Mouse (Mus musculus): Measurements from ENCODE around the gene Cckbr.
A peak's percentile ranks its signal among the peaks of the same experiment; 100 is the strongest.

The Cckbr gene

GRCm38 (mm10) chr7:105425424-105426043, at the start of gene Cckbr:
Cckbr (plus strand) TSS chr7:105425731.
- DNase-seq (ENCODE audit: low spot score in 2 of 2): no peak

GRCm38 (mm10) chr7:105380329-105380728, 45.2 kb upstream of the Cckbr start:
- no peak for DNase-seq (ENCODE audit: low spot score in 2 of 2)

GRCm38 (mm10) chr7:105387696-105388095, 37.8 kb upstream of the Cckbr start:
- DNase-seq (ENCODE audit: low spot score in 2 of 2): no peak

DNA sequence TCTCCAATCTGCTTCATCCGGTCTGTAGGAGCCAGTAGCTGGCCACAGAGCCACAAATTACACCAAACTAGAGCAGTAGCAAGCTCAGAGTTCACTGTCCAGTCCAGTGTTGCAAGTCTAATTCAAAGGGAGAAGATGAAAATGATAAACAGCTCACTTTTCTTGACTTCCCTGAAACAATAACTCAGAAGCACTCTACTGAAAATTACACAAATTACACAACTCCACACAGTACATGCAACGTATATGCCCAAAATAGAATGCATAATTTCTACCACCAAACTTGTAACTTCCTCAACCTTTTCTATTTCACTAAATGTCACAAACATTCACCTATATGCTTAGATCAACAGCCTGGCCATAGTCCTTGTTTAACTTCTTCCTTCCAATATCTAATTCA, 35.3 kb upstream of the Cckbr start:
- no peak for DNase-seq (ENCODE audit: low spot score in 2 of 2)

DNA sequence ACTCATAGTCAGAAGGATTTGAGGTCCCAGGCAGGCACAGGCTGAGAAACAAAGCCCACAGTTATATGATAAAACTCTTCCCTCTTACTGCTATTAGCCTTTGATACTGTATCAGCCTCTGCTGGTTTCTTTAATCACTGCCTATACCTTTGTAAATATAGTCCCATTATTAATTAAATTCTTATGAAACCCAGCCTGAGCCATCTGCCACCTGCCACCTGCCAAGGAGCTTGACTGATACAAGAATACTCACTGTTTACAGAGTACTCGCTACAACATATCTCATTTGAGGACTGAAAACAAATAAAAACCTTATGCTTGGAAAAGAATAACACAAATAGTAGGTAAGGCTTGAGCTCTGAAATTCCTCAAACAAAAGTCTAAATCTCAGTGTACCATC, 30.9 kb upstream of the Cckbr start:
- DNase-seq (ENCODE audit: low spot score in 2 of 2): no peak

DNA sequence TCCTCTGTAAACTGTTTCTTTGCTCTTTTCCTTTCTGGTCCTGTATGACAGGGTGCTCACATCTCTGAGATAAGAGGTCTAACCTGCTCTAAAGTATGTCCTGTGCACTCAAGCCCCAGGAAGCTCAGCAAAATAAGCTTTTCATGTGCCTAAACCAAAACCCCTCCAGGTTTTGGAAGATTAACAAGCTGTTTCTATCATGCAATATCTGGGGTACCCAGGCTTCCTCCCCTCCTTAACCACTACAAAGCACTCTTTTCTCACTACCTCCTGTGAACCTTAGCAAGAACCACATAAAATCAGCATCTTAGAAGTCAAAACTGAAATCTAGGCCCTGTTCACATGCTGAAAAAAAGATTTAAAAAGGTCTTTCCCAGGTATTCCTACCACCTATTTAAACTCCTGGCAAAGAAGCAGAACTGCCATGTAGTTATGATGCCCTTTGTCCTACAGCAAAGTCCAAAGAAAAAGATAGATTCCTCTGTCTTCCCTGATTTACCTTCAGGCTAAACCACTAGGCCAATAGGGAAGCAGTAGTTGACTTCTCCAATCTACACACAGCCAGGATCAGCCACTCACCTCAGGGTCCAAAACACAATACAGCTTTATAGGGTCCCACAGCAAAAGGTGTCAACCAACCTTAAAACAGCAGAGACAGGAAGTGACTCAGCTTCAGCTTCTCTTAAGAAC, 30.3 kb upstream of the Cckbr start:
- no peak for DNase-seq (ENCODE audit: low spot score in 2 of 2)

DNA sequence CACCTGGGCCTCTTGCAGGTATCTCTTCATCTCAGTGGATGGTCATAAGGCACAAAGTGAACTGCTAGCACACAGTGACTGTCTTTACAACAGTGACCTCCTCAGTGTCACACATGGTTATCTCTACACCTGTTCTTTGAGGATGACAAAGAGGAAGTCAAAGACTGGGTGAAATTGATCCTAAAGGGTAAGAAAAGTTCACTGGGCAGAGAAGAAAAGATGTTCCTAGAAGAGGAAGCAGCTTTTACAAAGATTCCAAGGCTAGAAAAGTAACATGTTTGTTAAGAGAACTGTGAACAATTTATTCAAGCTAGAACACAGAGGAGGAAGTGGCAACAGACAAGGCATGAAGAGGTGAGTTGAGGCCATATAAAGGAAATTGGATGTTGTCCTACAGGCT, 29.4 kb upstream of the Cckbr start:
- DNase-seq (ENCODE audit: low spot score in 2 of 2): no peak

DNA sequence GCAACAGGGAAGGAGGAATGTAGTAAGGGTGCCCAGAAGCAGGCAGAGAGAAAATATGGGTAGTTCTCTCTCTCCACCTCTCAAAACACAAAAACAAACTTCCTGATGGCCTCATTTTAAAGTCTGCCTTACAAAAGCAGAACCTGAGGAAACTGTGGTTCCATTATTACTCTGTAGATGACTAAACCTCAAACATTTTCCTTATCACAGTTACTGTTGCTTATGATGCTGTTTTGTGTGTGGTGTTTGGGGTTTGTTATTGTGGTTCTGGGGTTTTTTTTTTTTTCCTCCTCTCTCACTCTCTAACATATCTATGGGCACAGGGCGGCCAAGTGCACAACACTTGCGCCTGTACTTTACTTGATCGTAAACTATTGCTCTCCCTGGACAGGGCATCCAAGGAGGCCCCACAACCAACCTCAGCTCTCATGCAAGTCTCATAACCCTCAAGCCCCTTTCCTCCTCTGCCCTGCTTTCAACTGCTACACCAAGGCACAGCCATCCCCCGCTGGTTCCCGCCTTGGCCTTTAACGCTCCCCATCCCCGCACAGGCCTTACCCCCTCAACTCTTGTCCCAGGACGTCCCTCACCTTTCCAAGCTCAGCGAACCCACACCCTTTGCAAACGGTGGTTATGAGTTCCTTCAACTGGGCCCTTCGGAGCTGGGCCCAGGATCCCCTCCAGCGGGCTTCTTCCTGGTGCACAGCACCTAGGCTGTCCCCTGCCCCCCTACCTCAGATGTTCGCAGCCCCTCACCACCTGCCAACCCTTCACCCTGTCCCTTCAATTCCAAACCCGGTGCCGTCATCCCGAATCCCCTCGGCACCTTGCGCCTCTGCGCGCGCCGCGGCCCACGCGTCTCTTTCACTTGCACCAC, 26.2 kb upstream of the Cckbr start:
- DNase-seq (ENCODE audit: low spot score in 2 of 2): no peak

GRCm38 (mm10) chr7:105399935-105400624, 25.5 kb upstream of the Cckbr start, which contains the start of gene Fam160a2:
Fam160a2 (minus strand) TSS chr7:105400054.
- DNase-seq (ENCODE audit: low spot score in 2 of 2): peak; percentile 99 to 100

GRCm38 (mm10) chr7:105404268-105404667, 21.3 kb upstream of the Cckbr start, which contains the start of gene Cnga4:
Cnga4 (plus strand) TSS chr7:105404568.
- no peak for DNase-seq (ENCODE audit: low spot score in 2 of 2)

- DNase-seq (ENCODE audit: low spot score in 2 of 2): no peak
Observed at GRCm38 (mm10) chr7:105406322-105406721, 19.2 kb upstream of the Cckbr start.

DNA sequence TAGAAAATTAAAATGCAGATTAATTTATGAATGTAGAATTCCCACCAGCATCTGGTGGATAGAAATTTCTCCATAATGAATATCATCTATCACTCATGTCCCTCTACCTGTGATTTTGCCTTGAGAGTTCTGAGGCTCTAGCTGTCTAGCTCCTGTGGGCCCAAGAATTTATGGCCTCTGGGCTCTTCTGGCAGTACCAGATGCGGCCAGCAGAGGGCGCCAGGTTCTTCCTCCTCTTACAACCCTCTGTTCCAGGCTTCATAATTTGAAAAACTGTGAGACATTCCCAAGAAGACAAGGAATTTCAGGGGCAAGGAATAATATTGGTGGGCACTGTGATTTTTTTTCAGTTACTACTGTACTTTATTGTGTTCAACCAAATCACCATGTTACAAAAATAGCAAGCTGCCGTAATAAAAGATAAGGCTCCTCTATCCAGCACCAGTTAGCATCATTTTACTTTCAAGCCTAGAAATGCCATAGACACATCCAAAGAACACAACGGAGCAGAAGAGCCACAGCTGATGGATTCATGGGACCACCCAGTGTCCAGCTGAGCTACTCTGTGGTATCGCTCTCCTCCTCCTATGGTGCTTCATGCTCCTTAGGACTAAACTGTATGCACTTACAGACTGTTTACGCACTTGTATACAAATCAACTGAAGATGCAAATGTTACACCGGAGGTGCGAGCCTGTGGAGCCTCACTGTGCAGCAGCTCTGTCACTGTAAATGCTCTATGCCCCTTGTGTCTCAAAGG, 13.5 kb upstream of the Cckbr start:
- peak; percentile 56 to 84 for DNase-seq (ENCODE audit: low spot score in 2 of 2)

DNA sequence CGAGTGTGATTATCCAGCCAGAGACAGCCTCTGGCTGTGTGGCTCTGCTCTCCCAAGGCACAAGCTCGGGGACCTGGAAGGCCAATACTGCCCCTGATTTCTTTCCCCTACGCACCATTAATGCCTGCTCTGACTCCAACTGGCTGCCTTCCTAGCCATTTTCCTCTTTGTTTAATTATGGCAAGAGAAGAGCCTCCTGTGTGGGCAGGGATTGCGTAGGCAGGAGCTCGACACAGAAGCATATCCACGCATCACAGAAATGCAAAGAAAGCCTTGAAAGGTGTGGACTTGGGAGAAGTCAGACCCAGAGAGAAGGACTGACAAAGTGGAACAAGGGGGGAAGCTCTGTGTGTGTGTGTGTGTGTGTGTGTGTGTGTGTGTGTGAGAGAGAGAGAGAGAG, 11.1 kb upstream of the Cckbr start:
- no peak for DNase-seq (ENCODE audit: low spot score in 2 of 2)

GRCm38 (mm10) chr7:105416529-105416928, 9.0 kb upstream of the Cckbr start:
- DNase-seq (ENCODE audit: low spot score in 2 of 2): no peak

GRCm38 (mm10) chr7:105418106-105418505, 7.4 kb upstream of the Cckbr start:
- no peak for DNase-seq (ENCODE audit: low spot score in 2 of 2)

DNA sequence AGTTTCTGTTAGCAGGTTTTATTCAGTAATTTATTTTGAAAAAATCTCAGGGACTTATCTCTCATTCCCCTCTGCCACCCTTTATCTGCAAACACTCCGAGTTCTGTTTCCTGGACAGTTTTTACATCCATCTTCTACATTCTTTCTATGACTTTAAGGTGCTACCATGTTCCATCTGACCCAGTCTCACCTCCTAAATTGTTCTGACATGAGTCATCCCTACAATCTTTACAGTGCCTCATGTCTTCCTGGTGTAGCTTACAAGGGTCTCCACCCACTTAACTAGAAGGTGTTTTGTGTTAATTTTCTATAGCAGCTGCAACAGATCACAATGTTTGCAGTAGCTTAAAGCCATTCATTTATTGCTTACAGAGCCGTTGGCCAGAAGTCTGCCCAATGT, 4.6 kb upstream of the Cckbr start:
- DNase-seq (ENCODE audit: low spot score in 2 of 2): no peak

- DNase-seq (ENCODE audit: low spot score in 2 of 2): no peak
Observed at GRCm38 (mm10) chr7:105424368-105424767, 1.2 kb upstream of the Cckbr start.

- DNase-seq (ENCODE audit: low spot score in 2 of 2): no peak
Observed at GRCm38 (mm10) chr7:105426051-105426450, 520 bp downstream of the Cckbr start.

DNA sequence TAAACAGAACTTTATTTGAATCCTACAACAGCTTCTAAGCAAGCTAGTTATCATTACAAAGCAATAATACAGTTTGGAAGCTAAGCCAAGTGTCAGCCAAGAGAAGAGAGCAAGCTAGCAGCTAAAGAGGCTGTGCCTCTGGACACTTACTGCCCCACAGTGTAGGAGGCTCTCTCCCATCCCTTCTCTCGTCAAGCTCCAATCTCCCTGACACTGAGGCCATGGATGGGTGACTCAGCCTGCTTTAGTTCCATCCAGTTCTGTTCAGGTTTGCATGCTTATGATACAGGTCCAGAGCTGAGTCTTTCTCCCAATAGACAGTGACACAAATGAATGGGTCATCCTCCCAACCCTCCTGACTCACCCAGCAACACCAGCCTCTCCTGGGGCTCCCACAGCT, 6.5 kb downstream of the Cckbr start:
- no peak for DNase-seq (ENCODE audit: low spot score in 2 of 2)

GRCm38 (mm10) chr7:105433859-105434258, 8.3 kb downstream of the Cckbr start:
- DNase-seq (ENCODE audit: low spot score in 2 of 2): no peak

DNA sequence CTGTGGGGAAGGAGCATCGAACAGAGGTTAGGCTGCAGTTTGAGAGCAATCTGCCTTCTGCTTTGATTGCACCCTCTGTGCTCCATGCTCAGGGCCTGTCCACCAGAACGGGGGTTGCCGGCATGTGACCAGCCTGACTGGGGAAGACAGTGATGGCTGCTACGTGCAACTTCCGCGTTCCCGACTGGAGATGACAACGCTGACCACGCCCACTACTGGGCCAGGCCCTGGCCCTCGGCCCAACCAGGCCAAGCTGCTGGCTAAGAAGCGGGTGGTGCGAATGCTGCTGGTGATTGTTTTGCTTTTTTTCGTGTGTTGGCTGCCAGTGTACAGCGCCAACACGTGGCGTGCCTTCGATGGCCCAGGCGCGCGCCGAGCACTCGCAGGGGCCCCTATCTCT, 9.3 kb downstream of the Cckbr start:
- no peak for DNase-seq (ENCODE audit: low spot score in 2 of 2)
